In genomic region chr14:100282651-100283050, GRCm38 (mm10) we compare ENCODE assay signal across 8 mouse cellular contexts. TPM values are rescaled to one million over a fixed set of nuclear protein-coding genes. Genes with fewer than 3 reads are reported as not detected.
DNase-seq lines count a peak whose midpoint lies in the region; ATAC-seq and TF ChIP-seq lines count a peak whose summit lies in the region.

No protein-coding gene starts in this region.

- H3K9me3 ChIP-seq in lung, embryonic 15.5 days = no peaks in the 10 kb centered on the region
- H3K9me3 ChIP-seq in forebrain, embryonic 12.5 days = peaks cover 7% of the 10 kb centered on the region
- H3K9me3 ChIP-seq in limb, embryonic 15.5 days = no peaks in the 10 kb centered on the region
- H3K9me3 ChIP-seq in stomach, embryonic 16.5 days (replicated peaks; ENCODE audit: control insufficient read depth, low read length) = 0 out of 2 replicates have a peak, but pooled peaks cover 3% of the 10 kb centered on the region

- ATAC-seq in lung, embryonic 15.5 days (ENCODE audit: borderline replicate concordance, extremely low read depth, low FRiP score, low TSS enrichment) = no peak
- no peak for ATAC-seq in forebrain, embryonic 12.5 days (ENCODE audit: low FRiP score)
- ATAC-seq in limb, embryonic 15.5 days (ENCODE audit: insufficient number of reproducible peaks, low FRiP score, low TSS enrichment, low read depth) = no peak
- ATAC-seq in stomach, embryonic 16.5 days (ENCODE audit: insufficient read depth, low FRiP score) = no peak
- ATAC-seq in erythroid progenitor cell, adult 5-6 weeks (replicated peaks; ENCODE audit: low FRiP score, poor library complexity, severe bottlenecking) = no peak

- 5% methylated on average over 7 of the region's 7 CpGs for WGBS in lung, embryonic 15.5 days
- 11% methylated on average over 7 of the region's 7 CpGs for whole genome bisulfite sequencing in lung, adult 2 months
- WGBS in forebrain, embryonic 12.5 days = 5% methylated on average over 7 of the region's 7 CpGs
- 5% methylated on average over 7 of the region's 7 CpGs for WGBS in limb, embryonic 15.5 days
- WGBS in stomach, embryonic 16.5 days = 7% methylated on average over 7 of the region's 7 CpGs

- peak overlapping the region; percentile 73 for H3K4me3 ChIP-seq in lung, embryonic 15.5 days
- H3K4me3 ChIP-seq in lung, adult 2 months (replicated peaks; ENCODE audit: extremely low read depth, low read depth, low read length) = no peak overlapping the region
- peak overlapping the region; percentile 55 for H3K4me3 ChIP-seq in forebrain, embryonic 12.5 days (replicated peaks)
- peak overlapping the region; percentile 54 for H3K4me3 ChIP-seq in limb, embryonic 15.5 days
- H3K4me3 ChIP-seq in stomach, embryonic 16.5 days (replicated peaks; ENCODE audit: low read length) = peak overlapping the region; percentile 53

- no peak for DNase-seq in lung, adult 2 months
- no peak for DNase-seq in gastrocnemius, adult 18-20 months (ENCODE audit: low spot score)
- no peak for DNase-seq in layer of hippocampus, adult 9-10 months (ENCODE audit: low spot score)

- no peaks in the 10 kb centered on the region for H3K36me3 ChIP-seq in lung, embryonic 15.5 days
- 0 out of 2 replicates have a peak, but pooled peaks cover 2% of the 10 kb centered on the region for H3K36me3 ChIP-seq in forebrain, embryonic 12.5 days (replicated peaks)
- H3K36me3 ChIP-seq in limb, embryonic 15.5 days = no peaks in the 10 kb centered on the region
- no peaks in the 10 kb centered on the region for H3K36me3 ChIP-seq in stomach, embryonic 16.5 days (ENCODE audit: control insufficient read depth, insufficient read depth, low read length)

- H3K4me2 ChIP-seq in lung, embryonic 15.5 days = peak overlapping the region; percentile 97
- H3K4me2 ChIP-seq in forebrain, embryonic 12.5 days = peak overlapping the region; percentile 75
- peak overlapping the region; percentile 92 for H3K4me2 ChIP-seq in limb, embryonic 15.5 days
- H3K4me2 ChIP-seq in stomach, embryonic 16.5 days (ENCODE audit: low read depth, low read length) = peak overlapping the region; percentile 98

- H3K9ac ChIP-seq in lung, embryonic 15.5 days = no peak overlapping the region
- H3K9ac ChIP-seq in forebrain, embryonic 12.5 days = peak overlapping the region; percentile 75
- no peak overlapping the region for H3K9ac ChIP-seq in limb, embryonic 15.5 days
- H3K9ac ChIP-seq in stomach, embryonic 16.5 days (ENCODE audit: low read length) = no peak overlapping the region; the same call in 1 of the 2 replicates

- TF ChIP-seq POLR2A in lung, adult 2 months (IDR thresholded peaks at IDR 0.05; ENCODE audit: borderline replicate concordance, extremely low read depth, low read depth, low read length) = no peak

- peaks cover 24% of the 10 kb centered on the region for H3K4me1 ChIP-seq in lung, embryonic 15.5 days
- peaks cover 3% of the 10 kb centered on the region; the same call in 1 of the 2 replicates for H3K4me1 ChIP-seq in lung, adult 2 months (ENCODE audit: control insufficient read depth, insufficient read depth, low read length)
- peaks cover 27% of the 10 kb centered on the region for H3K4me1 ChIP-seq in forebrain, embryonic 12.5 days
- H3K4me1 ChIP-seq in limb, embryonic 15.5 days = peaks cover 20% of the 10 kb centered on the region
- peaks cover 30% of the 10 kb centered on the region for H3K4me1 ChIP-seq in stomach, embryonic 16.5 days (ENCODE audit: control insufficient read depth, insufficient read depth, low read length)

- TF ChIP-seq CTCF in lung, adult 2 months (IDR thresholded peaks at IDR 0.05; ENCODE audit: insufficient read depth, low read length) = no peak

- no peaks in the 10 kb centered on the region for H3K27me3 ChIP-seq in lung, embryonic 15.5 days
- H3K27me3 ChIP-seq in forebrain, embryonic 12.5 days = no peaks in the 10 kb centered on the region
- no peaks in the 10 kb centered on the region for H3K27me3 ChIP-seq in limb, embryonic 15.5 days
- H3K27me3 ChIP-seq in stomach, embryonic 16.5 days (ENCODE audit: control insufficient read depth, insufficient read depth, low read length) = no peaks in the 10 kb centered on the region

- H3K27ac ChIP-seq in lung, embryonic 15.5 days = no peak overlapping the region; the same call in 1 of the 2 replicates
- 0 out of 2 replicates have a peak overlapping the region, but pooled peaks have one; percentile 36 for H3K27ac ChIP-seq in forebrain, embryonic 12.5 days
- no peak overlapping the region for H3K27ac ChIP-seq in limb, embryonic 15.5 days
- H3K27ac ChIP-seq in stomach, embryonic 16.5 days (ENCODE audit: low read length) = no peak overlapping the region; the same call in 1 of the 2 replicates

RNA-seq across cellular contexts. Expression of gene Klf12, which starts 1.8 kb away (rescaled TPM):
- polyA plus RNA-seq in lung, embryonic 15.5 days (2015; fragmentation: Nextera tagmentation; extraction: Ambion mirVana) = 10.4 and 11.6 TPM in 2 replicates
- 7.6 and 11.1 TPM in 2 replicates for polyA plus RNA-seq in lung, adult 2 months (2012; rRNA removed)
- 45.7 and 46.9 TPM in 2 replicates for polyA plus RNA-seq in forebrain, embryonic 12.5 days (2016; fragmentation: Nextera tagmentation; extraction: Ambion mirVana)
- 21.9 and 23.7 TPM in 2 replicates for polyA plus RNA-seq in limb, embryonic 15.5 days (2015; fragmentation: Nextera tagmentation; extraction: Ambion mirVana)
- polyA plus RNA-seq in stomach, embryonic 16.5 days (2015; fragmentation: Nextera tagmentation; extraction: Ambion mirVana) = 13.2 and 14.4 TPM in 2 replicates
- not detected in 2 replicates for total RNA-seq in erythroid progenitor cell, adult 5-6 weeks (2015; ENCODE audit: low replicate concordance)
- total RNA-seq in erythroid progenitor cell, adult 5-6 weeks (2017; ENCODE audit: low replicate concordance) = 3.3 TPM in 1 of 2 replicates, not detected in the other
- 10 to 100 TPM; 12.0 to 14.1 TPM for total RNA-seq in gastrocnemius, adult 18-20 months (2021)
